Mouse (Mus musculus): ENCODE results near the gene Fntb.

The Fntb gene

GRCm38 (mm10) chr12:76889404-76890184 is 124.2 kb downstream of the Fntb start:
- no peak for DNase-seq (ENCODE audit: low spot score)

GRCm38 (mm10) chr12:76891160-76891559 is 125.8 kb downstream of the Fntb start:
- no peak for DNase-seq (ENCODE audit: low spot score)

DNA sequence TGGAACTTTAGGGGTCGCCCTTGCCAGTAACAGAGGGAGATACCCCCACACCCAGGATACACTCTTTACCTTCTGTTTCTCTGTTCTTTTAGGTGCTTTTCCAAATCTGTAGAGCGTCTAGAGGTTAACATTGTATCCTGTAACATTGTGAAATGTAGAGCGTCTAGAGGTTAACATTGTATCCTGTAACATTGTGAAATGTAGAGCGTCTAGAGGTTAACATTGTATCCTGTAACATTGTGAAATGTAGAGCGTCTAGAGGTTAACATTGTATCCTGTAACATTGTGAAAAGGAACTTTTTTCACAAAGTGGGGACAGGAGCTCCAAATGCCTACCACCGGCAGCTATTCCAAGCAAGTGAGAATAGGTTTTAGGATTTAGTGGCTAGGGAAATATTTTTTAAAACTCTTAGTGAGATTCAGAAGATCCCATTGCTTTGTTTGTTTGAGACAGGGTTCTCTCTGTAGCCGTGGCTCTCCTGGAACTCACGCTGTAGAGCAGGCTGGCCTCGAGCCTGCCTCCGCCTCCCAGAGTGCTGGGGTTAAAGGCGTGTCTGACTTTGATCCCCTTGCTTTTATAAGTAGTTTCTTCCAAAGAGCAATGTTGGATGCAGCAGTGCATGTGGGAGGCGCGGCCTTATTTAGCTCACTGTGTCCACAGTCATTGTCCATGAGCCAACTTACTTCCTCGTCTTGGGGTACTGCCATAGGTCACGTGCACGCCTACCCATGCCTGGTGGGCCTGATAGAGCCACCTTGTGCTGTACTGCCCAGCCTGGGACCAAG is 127.7 kb downstream of the Fntb start:
- no peak for DNase-seq (ENCODE audit: low spot score)

GRCm38 (mm10) chr12:76894792-76895559 is 129.6 kb downstream of the Fntb start:
- no peak for DNase-seq (ENCODE audit: low spot score)

GRCm38 (mm10) chr12:76895777-76896176 is 130.4 kb downstream of the Fntb start:
- DNase-seq (ENCODE audit: low spot score), result no peak

- no peak for DNase-seq (ENCODE audit: low spot score)
Observed at GRCm38 (mm10) chr12:76896566-76896965, 131.2 kb downstream of the Fntb start.

DNA sequence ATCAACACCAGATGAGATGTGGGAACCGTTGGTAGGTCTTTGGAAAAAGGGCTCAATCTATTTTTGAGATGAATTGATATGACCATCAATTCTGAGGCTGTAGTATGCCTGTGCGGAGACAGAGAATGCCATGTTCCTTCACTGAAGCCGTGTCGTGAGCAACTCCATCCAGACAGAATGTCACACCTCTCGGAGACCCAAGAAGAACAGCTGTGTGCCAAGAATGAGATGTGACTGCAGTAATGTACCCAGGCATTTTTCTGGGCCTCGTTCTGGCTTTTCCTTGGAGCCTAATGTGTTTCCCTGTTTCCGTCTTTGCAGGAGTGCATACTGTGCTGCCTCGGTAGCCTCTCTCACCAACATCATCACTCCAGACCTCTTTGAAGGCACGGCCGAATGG is 131.6 kb downstream of the Fntb start:
- no peak for DNase-seq (ENCODE audit: low spot score)

- no peak for DNase-seq (ENCODE audit: low spot score)
Observed at GRCm38 (mm10) chr12:76898141-76898540, 132.8 kb downstream of the Fntb start.

- no peak for DNase-seq (ENCODE audit: low spot score)
Observed at GRCm38 (mm10) chr12:76899261-76899975, 134.0 kb downstream of the Fntb start.

- DNase-seq (ENCODE audit: low spot score), result no peak
Observed at GRCm38 (mm10) chr12:76901508-76902294, 136.3 kb downstream of the Fntb start.

- no peak for DNase-seq (ENCODE audit: low spot score)
Observed at GRCm38 (mm10) chr12:76906278-76906677, 140.9 kb downstream of the Fntb start.

DNA sequence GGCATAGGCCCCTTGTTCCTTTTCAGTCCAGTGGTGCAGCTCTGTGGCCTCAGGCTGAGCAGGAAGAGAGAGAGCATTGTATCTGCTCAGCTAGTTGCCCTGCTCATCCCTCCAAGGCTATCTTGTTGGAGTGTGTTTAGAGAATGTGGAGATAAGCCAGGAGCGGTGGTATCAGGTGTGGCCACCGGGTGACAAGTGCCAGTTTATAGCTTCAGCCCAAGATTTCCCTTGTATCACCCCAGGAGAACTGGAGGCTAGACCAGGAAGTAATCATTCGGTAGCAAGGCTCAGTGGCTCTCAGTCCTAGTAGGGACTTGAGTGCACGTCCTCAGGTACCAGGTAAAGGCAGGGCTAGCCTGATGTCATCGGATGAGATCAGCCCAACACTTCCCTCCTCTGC is 143.8 kb downstream of the Fntb start:
- DNase-seq (ENCODE audit: low spot score), result no peak

GRCm38 (mm10) chr12:76910258-76910940 is 145.0 kb downstream of the Fntb start:
- no peak for DNase-seq (ENCODE audit: low spot score)

GRCm38 (mm10) chr12:76911171-76911726 is 145.9 kb downstream of the Fntb start:
- DNase-seq (ENCODE audit: low spot score), result no peak

- no peak for DNase-seq (ENCODE audit: low spot score)
Observed at GRCm38 (mm10) chr12:76912193-76912592, 146.8 kb downstream of the Fntb start.

GRCm38 (mm10) chr12:76916163-76916562 is 150.8 kb downstream of the Fntb start:
- no peak for DNase-seq (ENCODE audit: low spot score)

GRCm38 (mm10) chr12:76918113-76918512 is 152.7 kb downstream of the Fntb start:
- no peak for DNase-seq (ENCODE audit: low spot score)

- no peak for DNase-seq (ENCODE audit: low spot score)
Observed at GRCm38 (mm10) chr12:76918855-76919254, 153.5 kb downstream of the Fntb start.

DNA sequence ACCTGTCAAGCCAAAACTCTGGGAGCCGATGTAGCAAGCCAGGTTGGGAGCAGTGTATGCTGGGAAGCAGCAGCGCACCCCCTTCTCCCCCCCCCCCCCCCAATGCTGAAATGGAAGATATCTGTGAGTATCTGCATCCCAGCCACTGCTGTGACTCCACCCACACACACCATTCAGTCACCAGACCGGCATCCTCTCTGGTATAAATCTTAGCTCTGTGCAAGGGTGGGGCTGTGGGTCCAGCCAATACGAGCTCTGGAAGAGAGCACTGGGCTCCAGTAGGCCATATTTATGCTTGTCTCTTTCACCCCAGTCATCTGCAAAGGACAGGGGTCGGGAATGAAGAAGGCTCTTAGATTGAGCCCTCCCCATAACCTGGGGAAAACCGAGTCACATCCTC is 155.0 kb downstream of the Fntb start:
- no peak for DNase-seq (ENCODE audit: low spot score)

GRCm38 (mm10) chr12:76920990-76921389 is 155.6 kb downstream of the Fntb start:
- DNase-seq (ENCODE audit: low spot score), result no peak

Measured in layer of hippocampus, adult 9-10 months (tissue).